Mouse (Mus musculus) MEL (cell line): ENCODE measurements at regions not wholly inside any gene's neighbourhood (a gene's known extent, or its start where the extent isn't known, plus 50 kb on each side); places are given as distances from the start of the nearest gene placed in this dataset.
A peak's percentile ranks its signal among the peaks of the same experiment; 100 is the strongest.

Experiments
- CTCF ChIP-seq, 3 experiments: IDR thresholded peaks in 2 of 3; conservative IDR thresholded peaks in 1 of 3; 2 replicates each; pipeline ENCODE4 v1.5.1; 2011 to 2012; ENCODE audit warnings: low read length in 3 of 3, low read depth in 2 of 3, mild to moderate bottlenecking in 2 of 3, improper control_type of control experiment in 1 of 3, inconsistent platforms in 1 of 3, mixed read lengths in 1 of 3, moderate library complexity in 1 of 3; ENCODE audit not compliant: control insufficient read depth in 1 of 3, insufficient read depth in 1 of 3, poor library complexity in 1 of 3, severe bottlenecking in 1 of 3
- EP300 ChIP-seq, 2 experiments: IDR thresholded peaks; 2 replicates each; pipeline ENCODE4 v1.6.1; 2011; ENCODE audit warnings: improper control_type of control experiment in 2 of 2, low read length in 2 of 2, low read depth in 1 of 2, mild to moderate bottlenecking in 1 of 2
- MXI1 ChIP-seq: IDR thresholded peaks from 2 replicates; pipeline ENCODE4 v1.6.1; 2011; ENCODE audit warnings: mild to moderate bottlenecking, low read depth, low read length, improper control_type of control experiment
- POLR2A ChIP-seq, 2 experiments: IDR thresholded peaks; 2 replicates each; pipeline ENCODE4 v1.6.1; 2011 to 2012; ENCODE audit warnings: low read length in 2 of 2, mild to moderate bottlenecking in 2 of 2, control low read depth in 1 of 2, improper control_type of control experiment in 1 of 2, low read depth in 1 of 2, moderate library complexity in 1 of 2; ENCODE audit not compliant: control insufficient read depth in 1 of 2, insufficient read depth in 1 of 2, poor library complexity in 1 of 2
- SIN3A ChIP-seq: IDR thresholded peaks from 2 replicates; pipeline ENCODE4 v1.6.1; 2012; ENCODE audit warnings: low read length, improper control_type of control experiment, inconsistent platforms
- SMC3 ChIP-seq: IDR thresholded peaks from 2 replicates; pipeline ENCODE4 v1.6.1; 2011; ENCODE audit warnings: low read depth, low read length, improper control_type of control experiment
- ZNF384 ChIP-seq: IDR thresholded peaks from 2 replicates; pipeline ENCODE4 v1.6.1; 2012; ENCODE audit warnings: low read depth, mild to moderate bottlenecking, inconsistent platforms, low read length, improper control_type of control experiment

- TF ChIP-seq SMC3 (peak; percentile 19; the same call in 1 of the 2 replicates), EP300 (IDR thresholded peaks at IDR 0.05; ENCODE audit: low read depth in 1 of 2, low read length in 2 of 2) (peak; percentile 96 to 97), POLR2A (IDR thresholded peaks at IDR 0.05; ENCODE audit: control insufficient read depth in 1 of 2, insufficient read depth in 1 of 2, low read depth in 1 of 2, low read length in 2 of 2, poor library complexity in 1 of 2) (no peak), ZNF384 (peak; percentile 63; the same call in 1 of the 2 replicates), MXI1 (no peak), SIN3A (peak; percentile 44), CTCF (IDR thresholded peaks at IDR 0.05 in 2 of 3, conservative IDR thresholded peaks at IDR 0.05 in 1 of 3; ENCODE audit: control insufficient read depth in 1 of 3, insufficient read depth in 1 of 3, low read depth in 2 of 3, low read length in 3 of 3, poor library complexity in 1 of 3, severe bottlenecking in 1 of 3) (no peak)
Measured at GRCm38 (mm10) chr10:15738630-15739029, 1020.6 kb upstream of the Gje1 start.
